Mouse (Mus musculus) adrenal gland, postnatal 25 days (tissue): ENCODE data around the gene Aak1. TPM values are rescaled to one million over a fixed set of nuclear protein-coding genes. Genes with fewer than 3 reads are reported as not detected.

Source experiments
- DNase-seq: peaks from one replicate; pipeline ENCODE4 v3.0.0; 2021; ENCODE audit warnings: mixed read lengths
- total RNA-seq: library from RNA; stranded (reverse); gene quantifications from 2 replicates; pipeline ENCODE4 v1.2.3, GENCODE M21; 2021

The Aak1 gene
- total RNA-seq, 1 experiment from 2014 or later: 99.7 TPM

- DNase-seq: no peak
Measured at GRCm38 (mm10) chr6:86897520-86897919, 48.2 kb downstream of the Aak1 start.

GRCm38 (mm10) chr6:86899053-86899452, 49.7 kb downstream of the Aak1 start:
- DNase-seq: no peak

- no peak for DNase-seq
Measured at GRCm38 (mm10) chr6:86899965-86900364, 50.6 kb downstream of the Aak1 start.

- no peak for DNase-seq
Measured at GRCm38 (mm10) chr6:86900546-86900945, 51.2 kb downstream of the Aak1 start.

GRCm38 (mm10) chr6:86905500-86905899, 56.2 kb downstream of the Aak1 start:
- no peak for DNase-seq

GRCm38 (mm10) chr6:86907191-86907590, 57.9 kb downstream of the Aak1 start:
- no peak for DNase-seq

- DNase-seq: no peak
Measured at GRCm38 (mm10) chr6:86908561-86909150, 59.3 kb downstream of the Aak1 start.

GRCm38 (mm10) chr6:86909881-86910280, 60.6 kb downstream of the Aak1 start:
- no peak for DNase-seq

GRCm38 (mm10) chr6:86916157-86916820, 67.0 kb downstream of the Aak1 start:
- no peak for DNase-seq

- DNase-seq: peak; percentile 29
Measured at GRCm38 (mm10) chr6:86917231-86917630, 67.9 kb downstream of the Aak1 start.

- peak; percentile 16 for DNase-seq
Measured at GRCm38 (mm10) chr6:86918058-86918835, 68.9 kb downstream of the Aak1 start.

- peak; percentile 56 for DNase-seq
Measured at GRCm38 (mm10) chr6:86921880-86922279, 72.6 kb downstream of the Aak1 start.

- no peak for DNase-seq
Measured at GRCm38 (mm10) chr6:86924746-86925145, 75.4 kb downstream of the Aak1 start.

GRCm38 (mm10) chr6:86934541-86934940, 85.2 kb downstream of the Aak1 start:
- DNase-seq: no peak

- DNase-seq: no peak
Measured at GRCm38 (mm10) chr6:86939797-86940196, 90.5 kb downstream of the Aak1 start.

- no peak for DNase-seq
Measured at GRCm38 (mm10) chr6:86940966-86941365, 91.6 kb downstream of the Aak1 start.

- DNase-seq: no peak
Measured at GRCm38 (mm10) chr6:86947100-86947499, 97.8 kb downstream of the Aak1 start.

- no peak for DNase-seq
Measured at GRCm38 (mm10) chr6:86948746-86949145, 99.4 kb downstream of the Aak1 start.

GRCm38 (mm10) chr6:86950141-86950540, 100.8 kb downstream of the Aak1 start:
- DNase-seq: no peak

GRCm38 (mm10) chr6:86950733-86951255, 101.5 kb downstream of the Aak1 start:
- no peak for DNase-seq

- DNase-seq: no peak
Measured at GRCm38 (mm10) chr6:86955741-86956140, 106.4 kb downstream of the Aak1 start.

- DNase-seq: no peak
Measured at GRCm38 (mm10) chr6:86956206-86956605, 106.9 kb downstream of the Aak1 start.

- no peak for DNase-seq
Measured at GRCm38 (mm10) chr6:86959006-86959405, 109.7 kb downstream of the Aak1 start.
